Mouse (Mus musculus): ENCODE data around the gene Rdx. TPM values are rescaled to one million over a fixed set of nuclear protein-coding genes. Genes with fewer than 3 reads are reported as not detected.
"Not testable (repeated sequence)": the region's sequence is repeated elsewhere in the genome, so short reads cannot be mapped to it uniquely, and the experiment has no call there.

Gene Rdx
- total RNA-seq, 2 experiments from 2014 or later, result 48.9 to 49.3 TPM

DNA sequence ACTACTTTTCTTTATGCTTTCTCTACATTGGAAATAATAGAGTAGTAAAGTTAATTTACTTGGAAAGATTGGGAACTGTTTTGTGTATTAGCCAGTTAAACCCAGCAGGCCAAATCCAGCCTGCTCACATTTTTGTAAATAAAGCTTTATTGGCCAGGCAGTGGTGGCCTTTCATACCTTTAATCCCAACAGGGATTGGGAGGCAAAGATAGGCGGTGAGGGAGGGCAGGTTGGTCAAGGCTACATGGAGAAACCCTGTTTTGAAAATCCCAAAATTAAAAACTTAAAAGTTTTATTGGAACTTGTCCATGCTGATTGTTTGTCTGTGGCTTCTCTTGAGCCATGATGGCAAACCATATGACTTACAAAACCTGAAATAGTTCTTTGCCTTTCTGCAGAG lies 5.2 kb downstream of the Rdx start:
- DNase-seq (ENCODE audit: low spot score in 2 of 2), result no peak

DNA sequence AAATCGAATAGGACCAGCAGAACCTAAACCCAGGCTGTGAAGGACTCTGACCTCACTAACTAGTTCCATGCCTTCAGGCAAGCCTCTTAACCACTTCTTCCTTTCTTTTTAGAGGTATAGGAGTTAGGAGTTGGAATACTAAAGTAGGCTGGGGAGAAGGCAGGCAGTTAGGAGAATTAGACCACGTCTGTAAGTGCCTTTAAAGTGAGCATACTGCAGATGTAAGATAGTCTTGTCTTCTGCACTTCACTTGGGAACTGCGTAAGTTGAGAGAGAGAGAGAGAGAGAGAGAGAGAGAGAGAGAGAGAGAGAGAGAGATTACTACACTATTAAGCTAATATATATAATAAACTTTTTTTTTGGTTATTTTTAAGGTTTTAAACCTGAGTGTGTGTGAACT lies 8.3 kb downstream of the Rdx start:
- DNase-seq (ENCODE audit: low spot score in 2 of 2), result no peak

DNA sequence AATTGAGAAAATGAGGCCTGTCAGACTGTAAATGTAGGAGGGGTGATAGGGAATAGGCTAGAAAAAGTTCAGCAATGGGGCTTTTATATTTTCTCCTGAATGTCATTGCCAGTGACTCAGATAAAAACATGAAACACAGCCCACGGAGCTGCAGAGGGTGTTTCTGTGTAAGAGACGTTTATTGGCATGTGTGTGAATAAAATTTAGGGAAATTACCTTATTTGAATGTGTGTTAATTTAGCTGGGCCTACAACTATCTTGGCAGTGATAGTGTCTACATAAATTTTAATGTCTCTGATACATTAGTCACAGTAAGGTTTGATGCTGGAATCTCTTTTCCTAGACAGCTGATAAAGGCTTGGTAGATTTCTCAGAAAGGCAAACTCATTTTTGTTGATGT lies 12.8 kb downstream of the Rdx start:
- no peak for DNase-seq (ENCODE audit: low spot score in 2 of 2)

DNA sequence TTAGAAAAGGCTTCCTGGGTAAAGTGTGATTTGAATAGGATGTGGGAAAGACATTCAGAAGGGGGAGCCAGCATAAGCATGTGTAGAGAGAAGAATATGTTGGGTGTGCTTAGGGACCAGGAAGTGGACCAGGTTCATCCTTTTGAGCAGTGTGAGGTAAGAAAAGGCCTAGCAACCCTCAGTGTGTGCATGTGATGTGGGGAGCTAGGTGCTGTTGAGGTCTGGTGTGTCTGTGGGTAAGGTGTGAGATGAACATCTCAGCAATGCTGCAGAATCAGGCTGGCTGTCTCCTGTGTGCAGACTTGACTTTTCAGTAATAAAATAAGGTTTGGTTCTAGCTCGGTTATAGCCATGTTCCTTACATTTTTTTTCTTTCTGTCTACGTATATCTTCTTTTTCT lies 23.1 kb downstream of the Rdx start:
- DNase-seq (ENCODE audit: low spot score in 2 of 2), result no peak

DNA sequence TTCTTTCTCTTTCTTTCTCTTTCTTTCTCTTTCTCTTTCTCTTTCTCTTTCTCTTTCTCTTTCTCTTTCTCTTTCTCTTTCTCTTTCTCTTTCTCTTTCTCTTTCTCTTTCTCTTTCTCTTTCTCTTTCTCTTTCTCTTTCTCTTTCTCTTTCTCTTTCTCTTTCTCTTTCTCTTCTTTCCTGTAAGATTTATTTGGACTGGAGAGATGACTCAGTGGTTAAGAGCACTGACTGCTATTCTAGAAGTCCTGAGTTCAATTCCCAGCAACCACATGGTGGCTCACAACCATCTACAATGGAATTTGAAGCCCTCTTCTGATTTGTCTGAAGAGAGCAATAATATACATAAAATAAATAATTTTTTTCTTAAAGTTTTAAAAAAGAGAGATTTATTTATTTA lies 24.4 kb downstream of the Rdx start:
- not testable (repeated sequence) for DNase-seq (ENCODE audit: low spot score in 2 of 2)

DNA sequence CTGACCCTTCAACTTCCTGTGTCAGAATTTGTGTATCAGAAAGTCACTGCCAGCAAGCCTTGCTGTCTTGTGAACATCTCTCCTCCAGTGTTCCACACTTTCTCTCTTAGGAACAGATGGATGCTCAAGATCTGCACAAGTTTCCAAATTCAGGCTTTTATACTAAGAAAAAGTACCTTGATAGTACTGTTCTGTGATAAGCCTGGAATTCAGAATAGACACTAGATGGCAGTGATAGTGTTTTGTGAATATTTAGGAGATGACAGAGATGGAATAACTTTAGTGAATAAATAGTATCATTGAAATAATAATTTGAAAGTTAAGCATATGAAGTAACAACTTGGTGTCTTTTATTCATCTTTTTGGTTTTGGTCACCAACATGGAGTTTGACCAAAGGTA lies 25.2 kb downstream of the Rdx start:
- no peak for DNase-seq (ENCODE audit: low spot score in 2 of 2)

DNA sequence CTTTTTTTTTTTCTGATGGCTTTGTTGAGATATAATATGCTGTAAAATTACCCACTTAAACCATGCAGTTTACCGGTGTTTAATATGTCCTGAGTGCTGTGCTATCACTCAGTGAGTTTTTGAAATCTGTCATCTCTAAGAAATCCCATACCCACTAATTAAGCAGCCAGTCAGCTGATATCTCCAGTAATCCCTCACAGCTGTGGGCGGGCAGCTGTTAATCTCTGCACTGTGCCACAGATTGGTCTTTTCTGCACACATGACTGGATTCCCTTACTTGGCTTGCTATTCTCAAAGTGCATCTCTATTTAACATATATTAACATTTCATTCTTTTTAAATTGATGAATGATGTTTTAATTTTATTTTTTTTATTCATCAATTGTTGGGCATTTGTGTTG lies 29.1 kb downstream of the Rdx start:
- DNase-seq (ENCODE audit: low spot score in 2 of 2), result no peak

DNA sequence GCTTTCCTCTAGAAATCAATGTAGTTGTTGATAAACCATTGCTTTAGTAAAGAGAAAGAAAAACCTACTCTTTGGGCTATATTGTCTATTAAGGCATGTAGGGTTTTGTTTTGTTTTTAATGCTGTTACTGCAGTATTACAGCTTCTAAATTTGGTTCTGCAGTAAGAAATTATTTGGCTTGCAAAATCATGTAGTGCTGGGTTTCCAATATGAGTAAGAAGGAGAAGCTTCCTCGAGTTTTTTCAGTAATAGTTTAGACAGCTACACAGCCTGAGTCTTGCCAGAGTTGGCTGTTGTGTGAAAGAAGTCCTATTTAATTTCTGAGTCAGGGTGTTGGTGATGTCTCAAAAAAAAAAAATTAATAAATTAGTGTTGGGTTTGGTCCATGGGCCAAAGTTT lies 30.7 kb downstream of the Rdx start:
- no peak for DNase-seq (ENCODE audit: low spot score in 2 of 2)

DNA sequence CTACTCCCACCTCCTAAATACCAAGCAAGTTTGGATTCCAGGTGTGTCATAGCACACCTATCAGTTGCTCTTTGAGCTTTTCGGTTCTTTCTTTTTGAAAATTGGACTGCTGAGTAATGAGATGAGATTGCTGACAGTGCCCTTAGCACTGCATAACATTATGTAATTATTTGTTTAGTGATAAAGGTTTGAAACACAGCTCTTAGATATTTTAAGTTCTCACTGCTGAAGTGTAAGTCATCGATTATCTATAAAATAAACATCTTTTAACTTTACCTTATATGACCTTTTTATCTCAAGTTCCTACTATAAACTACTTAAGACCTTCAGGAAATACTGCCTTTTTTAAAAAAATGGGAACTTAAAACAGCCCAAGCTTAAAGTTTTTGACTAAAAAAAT lies 35.0 kb downstream of the Rdx start:
- DNase-seq (ENCODE audit: low spot score in 2 of 2), result no peak

DNA sequence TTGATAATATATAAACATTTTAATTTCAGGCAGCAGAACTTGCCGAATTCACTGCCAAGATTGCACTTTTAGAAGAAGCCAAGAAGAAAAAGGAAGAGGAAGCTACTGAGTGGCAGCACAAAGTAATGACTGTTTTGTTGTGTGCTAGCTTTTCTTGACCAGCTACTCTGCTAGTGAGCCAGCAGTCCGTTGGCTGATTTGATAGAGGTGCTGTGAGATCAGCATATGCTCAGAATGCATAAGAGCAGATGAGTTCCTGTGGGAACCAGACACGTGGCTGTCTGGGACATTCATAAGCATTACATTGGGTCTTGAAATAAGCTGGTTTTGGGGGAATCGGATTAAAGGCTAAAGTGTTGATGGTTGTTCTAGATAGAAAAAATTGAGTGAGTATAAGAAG lies 35.4 kb downstream of the Rdx start:
- DNase-seq (ENCODE audit: low spot score in 2 of 2), result no peak

DNA sequence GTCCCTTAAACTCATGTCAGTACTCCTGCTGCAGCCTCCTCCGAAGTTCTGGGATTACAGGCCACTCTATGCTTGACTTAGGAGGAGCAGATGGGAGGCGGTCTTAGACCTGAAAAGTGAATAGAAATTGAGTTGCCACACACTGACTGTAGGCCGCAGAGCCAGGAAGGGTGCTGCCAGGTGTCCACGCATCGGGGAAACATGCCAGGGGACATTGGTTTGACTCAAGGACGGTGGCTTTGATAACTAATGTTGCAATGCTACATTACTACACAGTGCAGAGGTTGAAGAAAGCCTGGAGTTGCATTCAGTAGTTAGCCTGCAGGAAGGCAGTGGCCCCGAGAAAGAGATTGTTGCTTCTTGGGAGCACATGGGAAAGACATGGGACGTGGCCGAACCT lies 44.8 kb downstream of the Rdx start:
- no peak for DNase-seq (ENCODE audit: low spot score in 2 of 2)

DNA sequence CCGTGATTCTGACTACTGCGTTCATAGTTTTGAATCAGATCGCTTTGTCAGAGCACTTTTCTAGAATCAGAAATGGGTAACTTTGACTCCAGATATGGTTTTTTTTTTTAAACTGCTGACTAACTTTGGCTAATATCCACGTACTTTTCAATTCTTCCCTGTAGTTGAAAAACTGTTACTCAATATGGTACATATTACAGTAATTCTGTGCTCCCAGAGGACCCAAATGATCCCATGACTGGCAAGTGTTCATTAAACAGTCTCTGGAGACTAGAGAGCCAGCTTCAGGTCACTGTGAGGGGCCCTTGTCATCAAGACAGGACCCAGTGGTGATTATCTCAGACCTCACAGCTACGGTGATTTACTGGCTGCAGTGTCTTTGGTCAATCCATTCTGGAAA lies 45.3 kb downstream of the Rdx start:
- no peak for DNase-seq (ENCODE audit: low spot score in 2 of 2)

DNA sequence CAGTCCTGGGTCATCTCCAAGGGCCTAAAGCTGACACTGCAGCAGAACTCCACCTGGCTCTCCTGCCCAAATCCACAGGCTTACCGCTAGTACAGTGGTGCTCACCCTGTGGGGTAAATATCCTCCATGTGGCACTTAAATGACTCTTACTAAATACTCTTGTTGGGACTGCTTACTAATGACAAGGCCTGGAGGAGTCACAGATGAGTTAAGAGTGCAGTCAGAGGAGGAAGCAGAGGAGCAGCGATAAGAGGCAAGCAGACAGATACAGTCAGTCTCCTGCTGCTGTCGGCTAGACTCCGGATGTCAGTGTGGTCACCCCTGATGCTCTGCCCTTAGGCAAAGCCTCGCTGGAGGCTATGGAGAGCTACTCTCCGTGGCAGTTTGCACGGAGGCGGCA lies 46.1 kb downstream of the Rdx start:
- DNase-seq (ENCODE audit: low spot score in 2 of 2), result no peak

DNA sequence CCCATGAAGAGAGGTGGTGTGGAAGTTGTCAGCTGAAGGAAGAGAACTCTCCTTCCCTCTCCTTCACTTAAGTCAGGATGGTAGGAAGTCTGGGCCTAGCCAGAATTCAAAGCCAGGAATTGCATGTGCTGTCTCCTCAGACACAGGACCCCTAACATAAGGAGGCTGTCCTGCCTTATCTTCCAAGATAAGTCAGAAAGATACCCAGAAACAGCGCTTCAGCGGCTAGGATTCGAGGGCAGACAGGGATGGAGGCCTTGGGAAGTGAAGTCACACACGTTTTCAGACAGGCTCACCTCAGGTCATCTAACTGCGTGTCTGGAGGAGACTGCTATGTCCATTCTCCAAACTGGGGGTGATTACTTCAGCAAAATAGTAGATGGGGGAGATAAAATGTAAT lies 47.0 kb downstream of the Rdx start:
- DNase-seq (ENCODE audit: low spot score in 2 of 2), result no peak

DNA sequence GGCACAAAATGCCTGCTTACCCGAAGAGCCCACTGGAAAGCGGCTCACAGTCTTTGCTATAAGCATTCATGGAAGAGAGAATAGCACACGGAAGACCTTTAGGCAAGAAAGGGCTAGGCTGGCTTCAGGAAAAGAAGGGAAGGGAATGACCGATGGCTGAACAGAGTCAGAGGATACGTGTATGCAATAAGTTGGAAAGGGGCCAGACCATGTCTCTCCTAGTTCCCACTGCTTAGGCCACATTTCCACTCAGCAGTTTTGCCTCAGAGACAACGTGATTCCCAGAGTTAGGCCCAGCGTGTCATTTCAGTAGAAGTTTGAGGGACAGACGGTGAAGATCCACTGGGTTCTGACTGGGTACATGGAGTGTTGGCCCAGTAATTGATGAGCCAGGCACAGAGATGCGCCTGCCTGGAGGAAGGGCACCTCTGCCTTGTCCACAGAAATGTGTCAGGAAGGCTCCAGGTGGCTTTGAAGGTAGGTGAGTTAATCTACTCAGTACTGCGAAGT lies 47.6 kb downstream of the Rdx start:
- DNase-seq (ENCODE audit: low spot score in 2 of 2), result no peak

DNA sequence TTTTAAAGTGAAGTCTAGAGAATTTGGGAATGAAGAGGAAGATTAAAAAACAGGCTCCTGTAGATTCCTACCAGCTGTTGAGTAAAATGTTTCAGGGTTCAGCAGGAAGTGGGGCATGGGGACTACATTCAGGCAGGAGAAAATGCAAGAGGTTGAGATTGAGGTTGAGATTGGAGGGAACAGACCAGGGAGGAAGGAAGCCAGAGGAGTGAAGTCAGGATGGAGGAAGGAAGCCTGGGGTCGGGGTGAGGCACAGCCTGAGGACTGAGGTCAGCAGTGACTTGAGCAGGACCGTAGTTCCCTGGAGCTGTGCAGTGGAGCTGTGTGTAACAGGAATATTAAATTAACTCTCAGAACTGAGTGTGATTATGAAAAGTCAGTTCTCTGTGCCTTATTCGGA lies 48.7 kb downstream of the Rdx start:
- DNase-seq (ENCODE audit: low spot score in 2 of 2), result no peak

DNA sequence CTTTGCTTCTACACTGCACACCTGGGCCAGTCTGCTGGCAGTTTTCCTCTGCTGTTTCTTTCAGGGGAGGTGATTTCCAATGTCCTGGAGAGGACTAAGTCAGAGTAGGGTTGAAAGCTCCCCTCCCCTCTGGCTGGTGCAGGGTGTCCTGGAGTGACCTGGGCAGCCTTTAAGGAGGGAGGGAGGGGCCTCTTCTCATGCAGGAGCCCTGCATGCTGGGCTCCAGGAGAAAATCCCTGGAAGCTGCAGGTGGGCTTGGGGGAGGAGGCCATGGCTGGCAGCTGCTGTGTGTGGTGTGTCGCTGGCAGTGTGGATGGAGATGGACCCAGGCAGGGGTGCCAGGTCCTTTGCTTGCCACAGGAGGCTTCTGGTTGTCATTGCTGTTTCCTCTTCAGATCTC lies 50.4 kb downstream of the Rdx start:
- no peak for DNase-seq (ENCODE audit: low spot score in 2 of 2)

DNA sequence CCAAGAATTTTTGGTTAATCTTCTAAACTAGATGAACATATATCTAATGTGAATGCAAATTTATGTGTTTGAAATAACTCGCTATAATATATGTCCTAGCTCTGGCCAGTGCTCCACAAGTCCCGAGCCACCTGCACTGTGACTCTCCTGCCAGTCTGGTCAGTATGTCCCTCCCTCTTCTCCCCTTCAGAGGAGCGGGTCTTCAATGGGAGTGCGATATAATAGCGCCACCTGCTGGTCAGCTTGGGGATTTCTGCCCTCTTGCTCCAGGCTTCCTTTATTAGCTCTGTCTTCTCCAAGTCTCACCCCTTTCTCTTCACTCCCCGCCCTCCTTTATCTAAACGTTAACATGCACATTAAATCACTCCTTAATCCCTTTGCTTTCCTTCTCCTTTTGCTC lies 51.6 kb downstream of the Rdx start:
- peak; percentile 52 to 85 for DNase-seq (ENCODE audit: low spot score in 2 of 2)

DNA sequence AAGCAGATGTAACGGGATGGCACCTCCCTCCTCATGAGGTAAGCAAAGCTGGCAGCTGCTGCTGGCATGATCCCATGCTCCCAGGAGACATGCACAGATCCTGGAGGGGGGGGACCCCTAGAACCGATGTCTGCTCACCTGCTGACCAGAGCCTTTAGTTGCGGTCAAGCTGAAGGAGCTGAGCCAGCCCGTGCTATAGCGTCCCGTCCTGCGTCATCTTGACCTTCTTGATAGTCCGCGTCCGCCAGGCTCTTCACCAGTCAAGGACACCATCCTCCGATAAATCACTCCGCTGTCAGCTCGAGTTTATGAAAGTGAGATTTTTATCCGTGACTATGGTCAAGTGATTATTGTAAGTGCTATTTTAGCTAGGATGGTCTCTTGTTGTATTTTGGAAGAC lies 53.5 kb downstream of the Rdx start:
- no peak for DNase-seq (ENCODE audit: low spot score in 2 of 2)

DNA sequence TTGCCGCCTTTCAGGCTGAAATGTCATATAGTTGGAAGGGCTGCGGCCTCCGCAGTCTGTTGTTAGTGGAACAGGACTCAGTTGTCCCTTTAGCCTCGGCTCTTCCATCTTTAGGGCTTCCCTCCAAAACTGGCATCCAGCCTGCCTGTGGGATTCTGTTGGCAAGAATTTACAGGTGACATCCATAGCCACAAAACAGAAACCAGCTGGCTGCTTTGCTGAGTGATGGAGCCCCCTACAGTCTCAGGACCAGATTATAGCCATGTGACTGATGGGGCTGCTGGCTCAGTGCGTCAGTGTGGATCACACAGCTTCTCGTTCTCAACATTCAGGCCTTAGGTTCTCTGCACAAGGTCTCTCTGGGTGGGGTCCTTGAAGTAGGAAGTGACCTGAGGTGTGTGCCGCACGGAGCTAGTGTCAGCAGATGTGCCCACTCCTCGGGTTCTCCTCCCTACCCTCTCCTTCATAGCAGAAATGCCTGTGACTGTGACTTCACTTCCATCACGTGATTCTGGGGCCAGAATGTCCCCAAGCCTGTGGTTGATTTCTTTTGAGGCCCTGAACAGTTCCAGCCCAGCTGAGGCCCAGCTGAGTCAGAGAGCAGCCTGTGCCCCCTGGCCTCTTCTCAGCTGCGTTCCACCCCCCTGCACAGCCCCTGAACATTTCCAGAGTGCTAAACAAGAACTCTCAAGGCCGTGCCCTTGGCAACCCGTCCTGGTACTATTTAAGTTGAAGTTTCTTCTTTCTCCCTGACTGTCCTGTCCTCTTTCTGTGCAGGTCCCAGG lies 55.3 kb downstream of the Rdx start:
- DNase-seq (ENCODE audit: low spot score in 2 of 2), result no peak

DNA sequence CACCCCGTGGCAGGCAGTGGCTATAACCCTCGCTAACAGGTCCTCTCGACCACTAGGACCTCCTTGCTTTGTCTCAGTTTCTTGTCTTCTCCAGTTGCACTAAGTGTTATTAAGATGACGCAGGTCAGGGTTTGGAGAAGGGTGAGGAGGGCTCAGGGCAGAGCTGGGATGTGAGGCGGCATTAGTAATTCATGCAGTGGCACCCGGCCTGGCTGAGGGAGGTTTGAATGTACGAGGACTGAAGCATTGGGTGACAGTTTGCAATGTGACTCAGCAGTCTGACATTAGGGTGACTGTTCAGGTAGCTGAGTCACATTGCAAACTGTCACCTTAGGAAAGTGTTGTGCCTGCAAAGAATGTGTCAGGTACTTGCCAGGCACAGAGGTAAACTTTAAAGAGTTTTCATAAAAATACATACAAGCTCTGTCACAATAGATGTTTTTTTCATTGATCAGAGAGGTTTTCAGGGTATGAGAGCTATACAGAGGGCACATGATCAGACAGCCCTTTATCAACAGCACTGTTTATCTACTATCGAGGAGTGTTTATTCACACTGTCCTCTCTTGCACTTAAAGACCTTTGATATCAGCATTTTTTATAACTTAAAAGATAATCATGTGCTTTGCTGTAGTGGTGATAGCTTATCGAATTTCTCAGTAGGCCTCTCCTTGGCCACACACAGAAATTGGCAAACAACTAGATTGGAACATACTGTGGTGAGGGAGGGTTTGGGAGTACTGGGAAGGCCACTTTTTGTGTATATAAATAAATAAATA lies 56.7 kb downstream of the Rdx start:
- DNase-seq (ENCODE audit: low spot score in 2 of 2), result no peak

DNA sequence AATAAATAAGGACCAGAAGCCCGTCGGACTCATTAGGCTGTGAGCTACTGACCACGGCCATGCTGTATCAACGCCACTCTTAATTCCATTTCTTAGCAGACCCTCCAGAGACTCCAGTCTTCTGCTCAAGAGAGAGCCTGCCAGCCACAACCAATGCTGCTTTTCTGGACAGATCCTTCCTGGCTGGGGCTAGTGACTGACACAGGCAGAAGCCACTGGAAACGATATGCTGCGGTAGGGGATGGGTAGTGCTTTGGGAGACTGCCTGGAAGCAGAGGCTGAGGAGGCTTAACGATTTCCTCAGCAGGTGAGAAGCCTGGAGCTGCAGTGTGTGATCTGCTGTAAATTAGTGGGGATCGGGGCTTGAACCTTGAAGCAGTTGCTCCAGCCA lies 57.2 kb downstream of the Rdx start:
- DNase-seq (ENCODE audit: low spot score in 2 of 2), result no peak

DNA sequence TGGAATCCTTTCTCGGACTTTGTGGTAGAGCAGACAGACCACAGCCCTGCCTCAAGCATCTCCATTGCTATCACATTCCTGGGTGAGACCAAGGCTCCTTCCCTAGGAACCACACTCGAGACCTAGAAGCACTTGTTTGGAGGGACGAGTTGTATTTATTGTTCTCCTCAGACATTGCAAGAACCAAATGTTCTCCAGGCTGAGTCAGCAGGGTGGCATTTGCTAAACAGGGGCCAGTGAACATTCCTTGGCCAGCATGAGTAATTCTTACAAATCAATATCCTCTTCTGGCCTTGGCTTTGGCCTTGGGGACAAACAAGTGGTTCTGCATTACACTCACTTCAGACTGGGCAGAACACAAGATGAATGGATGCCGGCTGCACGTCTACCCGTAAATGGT lies 58.5 kb downstream of the Rdx start:
- no peak for DNase-seq (ENCODE audit: low spot score in 2 of 2)

Measured in layer of hippocampus, adult 18-20 months (tissue).